Mouse (Mus musculus): ENCODE results near the gene Hist1h2bj. TPM values are rescaled to one million over a fixed set of nuclear protein-coding genes. Genes with fewer than 3 reads are reported as not detected.
"Not testable (repeated sequence)": the region's sequence is repeated elsewhere in the genome, so short reads cannot be mapped to it uniquely, and the experiment has no call there.

Gene Hist1h2bj
- polyA plus RNA-seq, 1 experiment from 2014 or later, result 2.6 TPM

DNA sequence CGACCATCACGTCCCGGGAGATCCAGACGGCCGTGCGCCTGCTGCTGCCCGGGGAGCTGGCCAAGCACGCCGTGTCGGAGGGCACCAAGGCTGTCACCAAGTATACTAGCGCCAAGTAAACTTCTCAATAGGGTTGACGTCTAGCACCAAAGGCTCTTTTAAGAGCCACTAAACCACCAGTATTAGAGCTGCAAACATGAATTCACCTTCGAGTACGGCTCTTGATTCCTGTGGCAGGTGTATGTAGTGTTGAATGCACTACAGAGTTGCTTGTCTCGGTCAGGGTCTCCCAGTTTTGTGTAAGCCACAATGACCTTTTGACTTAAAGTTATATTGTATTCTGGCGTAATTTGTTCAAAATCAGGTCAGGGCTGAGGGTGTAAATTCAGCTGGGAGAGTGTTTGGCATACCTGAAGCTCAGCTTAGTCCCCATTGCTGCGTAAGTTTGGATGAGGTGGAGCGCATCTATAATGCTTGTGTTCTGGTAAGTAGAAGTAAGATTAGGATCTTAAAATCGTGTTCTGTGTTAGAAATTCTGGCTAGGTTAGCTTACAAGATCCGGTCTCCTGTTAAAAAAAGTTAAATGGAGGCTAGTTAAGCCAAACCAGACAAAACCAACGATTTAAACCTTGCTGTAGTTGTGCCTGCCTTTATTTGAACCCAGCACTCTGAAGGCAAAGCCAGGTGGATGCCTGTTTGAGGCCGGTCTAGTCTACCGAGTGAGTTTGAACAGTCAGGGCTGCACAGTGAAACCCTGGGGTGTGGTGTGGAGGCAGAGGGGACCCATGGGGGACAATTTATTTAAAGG is 6.7 kb upstream of the Hist1h2bj start:
- 7% methylated on average over 17 of the region's 23 CpGs for WGBS
- Histone ChIP-seq H3K4me1 (ENCODE audit: control insufficient read depth in 2 of 2, insufficient read depth in 2 of 2, low read length in 2 of 2) (peaks cover 4 to 25% of the 10 kb centered on the region in 2 experiments; a peak in 3 of 4 replicates), H3K36me3 (ENCODE audit: control insufficient read depth, insufficient read depth, low read length) (no peaks in the 10 kb centered on the region), H3K4me2 (ENCODE audit: low read length) (peak overlapping the region; percentile 73), H3K9me3 (ENCODE audit: control insufficient read depth, low read length) (no peaks in the 10 kb centered on the region), H3K27me3 (ENCODE audit: control insufficient read depth, insufficient read depth, low read length) (no peaks in the 10 kb centered on the region), H3K9ac (ENCODE audit: low read length) (peak overlapping the region; percentile 70), H3K27ac (replicated peaks in 1 of 2; ENCODE audit: control insufficient read depth in 1 of 2, insufficient read depth in 1 of 2, low read depth in 2 of 2, low read length in 2 of 2) (peak overlapping the region; percentile 70 to 72), H3K4me3 (ENCODE audit: control insufficient read depth in 1 of 2, insufficient read depth in 1 of 2, low read depth in 1 of 2, low read length in 2 of 2) (peak overlapping the region; percentile 31 to 41)
- no peak; the same call in 1 of the 2 replicates for ATAC-seq (ENCODE audit: insufficient number of reproducible peaks, insufficient read depth, low FRiP score, low read depth)

DNA sequence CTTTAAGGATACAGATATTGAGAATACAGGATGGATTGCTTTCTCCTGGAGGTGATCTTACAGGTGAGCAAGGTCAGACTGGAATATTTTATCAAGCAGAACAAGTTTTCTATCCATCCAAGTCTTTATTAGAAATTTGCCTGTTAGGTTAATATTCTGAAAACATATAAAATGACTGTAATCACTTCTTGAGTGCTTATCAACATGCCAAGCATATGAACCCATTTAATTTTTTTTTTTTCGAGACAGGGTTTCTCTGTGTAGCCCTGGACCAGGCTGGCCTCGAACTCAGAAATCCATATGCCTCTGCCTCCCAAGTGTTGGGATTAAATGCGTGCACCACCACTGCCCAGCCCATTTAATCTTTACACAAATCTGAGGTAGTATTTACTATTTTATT is 6.0 kb upstream of the Hist1h2bj start:
- WGBS, result 70% methylated on average over 3 of the region's 3 CpGs
- no peak for ATAC-seq (ENCODE audit: insufficient number of reproducible peaks, insufficient read depth, low FRiP score, low read depth)
- peak overlapping the region; percentile 70 for H3K9ac ChIP-seq (ENCODE audit: low read length)

DNA sequence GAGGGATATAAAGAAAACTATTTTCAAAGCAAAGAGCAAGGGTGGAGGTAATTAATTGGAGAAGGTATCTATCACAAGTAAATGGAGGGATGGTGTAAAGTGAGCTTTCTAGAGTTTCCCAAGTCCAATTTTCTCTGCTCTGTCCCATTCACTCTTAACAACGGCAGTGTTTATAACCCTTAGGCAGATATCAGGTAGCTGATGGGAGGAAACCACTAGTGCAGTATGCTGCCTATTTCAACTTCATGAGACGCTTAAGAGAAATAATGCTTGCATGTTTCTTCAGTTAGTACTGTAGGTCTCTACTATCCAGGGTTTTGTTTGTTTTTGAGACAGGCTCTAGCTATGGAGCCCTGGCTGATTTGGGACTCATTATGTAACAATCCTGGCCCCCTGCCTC is 5.6 kb upstream of the Hist1h2bj start:
- Histone ChIP-seq H3K4me2 (ENCODE audit: low read length) (no peak overlapping the region), H3K27ac (replicated peaks in 1 of 2; ENCODE audit: control insufficient read depth in 1 of 2, insufficient read depth in 1 of 2, low read depth in 2 of 2, low read length in 2 of 2) (no peak overlapping the region), H3K9me3 (ENCODE audit: control insufficient read depth, low read length) (no peaks in the 10 kb centered on the region), H3K4me1 (ENCODE audit: control insufficient read depth in 2 of 2, insufficient read depth in 2 of 2, low read length in 2 of 2) (peaks cover 4 to 30% of the 10 kb centered on the region in 2 experiments; a peak in 3 of 4 replicates), H3K36me3 (ENCODE audit: control insufficient read depth, insufficient read depth, low read length) (no peaks in the 10 kb centered on the region), H3K9ac (ENCODE audit: low read length) (no peak overlapping the region), H3K4me3 (ENCODE audit: control insufficient read depth in 1 of 2, insufficient read depth in 1 of 2, low read depth in 1 of 2, low read length in 2 of 2) (no peak overlapping the region), H3K27me3 (ENCODE audit: control insufficient read depth, insufficient read depth, low read length) (no peaks in the 10 kb centered on the region)
- WGBS, result 65% methylated on average over 2 of the region's 2 CpGs
- no peak for ATAC-seq (ENCODE audit: insufficient number of reproducible peaks, insufficient read depth, low FRiP score, low read depth)

More for the DNA sequence above, 6.0 kb upstream of the Hist1h2bj start:
- no peaks in the 10 kb centered on the region for H3K36me3 ChIP-seq (ENCODE audit: control insufficient read depth, insufficient read depth, low read length)
- peaks cover 4 to 27% of the 10 kb centered on the region in 2 experiments; a peak in 3 of 4 replicates for H3K4me1 ChIP-seq (ENCODE audit: control insufficient read depth in 2 of 2, insufficient read depth in 2 of 2, low read length in 2 of 2)
- no peaks in the 10 kb centered on the region for H3K9me3 ChIP-seq (ENCODE audit: control insufficient read depth, low read length)
- H3K27ac ChIP-seq (replicated peaks in 1 of 2; ENCODE audit: control insufficient read depth in 1 of 2, insufficient read depth in 1 of 2, low read depth in 2 of 2, low read length in 2 of 2), result peak overlapping the region in 1 of 2 experiments; percentile 70; a peak in 2 of 4 replicates
- no peaks in the 10 kb centered on the region for H3K27me3 ChIP-seq (ENCODE audit: control insufficient read depth, insufficient read depth, low read length)
- peak overlapping the region in 1 of 2 experiments; percentile 41; a peak in 1 of 4 replicates for H3K4me3 ChIP-seq (ENCODE audit: control insufficient read depth in 1 of 2, insufficient read depth in 1 of 2, low read depth in 1 of 2, low read length in 2 of 2)
- peak overlapping the region; percentile 73 for H3K4me2 ChIP-seq (ENCODE audit: low read length)

DNA sequence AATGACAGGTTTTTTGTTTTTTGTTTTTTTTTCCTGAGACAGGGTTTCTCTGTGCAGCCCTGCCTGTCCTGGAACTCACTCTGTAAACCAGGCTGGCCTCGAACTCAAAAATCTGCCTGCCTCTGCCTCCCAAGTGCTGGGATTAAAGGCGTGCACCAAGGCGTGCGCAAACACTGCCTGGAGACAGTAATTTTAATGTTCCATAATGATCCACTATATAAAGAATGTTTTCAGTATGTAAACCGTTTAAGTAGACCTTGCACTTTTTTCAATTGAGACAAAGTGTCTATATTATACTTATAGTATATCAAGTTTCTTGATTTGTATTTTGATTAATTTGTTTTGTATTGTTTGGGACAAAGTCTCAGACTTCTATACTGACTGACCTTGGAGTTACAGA is 3.6 kb upstream of the Hist1h2bj start:
- H3K4me2 ChIP-seq (ENCODE audit: low read length), result 0 out of 2 replicates have a peak overlapping the region, but pooled peaks have one; percentile 70
- H3K27me3 ChIP-seq (ENCODE audit: control insufficient read depth, insufficient read depth, low read length), result no peaks in the 10 kb centered on the region
- ATAC-seq (ENCODE audit: insufficient number of reproducible peaks, insufficient read depth, low FRiP score, low read depth), result no peak
- H3K4me3 ChIP-seq (ENCODE audit: control insufficient read depth in 1 of 2, insufficient read depth in 1 of 2, low read depth in 1 of 2, low read length in 2 of 2), result no peak overlapping the region
- 69% methylated on average over 5 of the region's 5 CpGs for WGBS
- no peak overlapping the region for H3K27ac ChIP-seq (replicated peaks in 1 of 2; ENCODE audit: control insufficient read depth in 1 of 2, insufficient read depth in 1 of 2, low read depth in 2 of 2, low read length in 2 of 2)
- peaks cover 4 to 34% of the 10 kb centered on the region in 2 experiments; a peak in 3 of 4 replicates for H3K4me1 ChIP-seq (ENCODE audit: control insufficient read depth in 2 of 2, insufficient read depth in 2 of 2, low read length in 2 of 2)
- H3K9ac ChIP-seq (ENCODE audit: low read length), result no peak overlapping the region
- no peaks in the 10 kb centered on the region for H3K9me3 ChIP-seq (ENCODE audit: control insufficient read depth, low read length)
- H3K36me3 ChIP-seq (ENCODE audit: control insufficient read depth, insufficient read depth, low read length), result no peaks in the 10 kb centered on the region

DNA sequence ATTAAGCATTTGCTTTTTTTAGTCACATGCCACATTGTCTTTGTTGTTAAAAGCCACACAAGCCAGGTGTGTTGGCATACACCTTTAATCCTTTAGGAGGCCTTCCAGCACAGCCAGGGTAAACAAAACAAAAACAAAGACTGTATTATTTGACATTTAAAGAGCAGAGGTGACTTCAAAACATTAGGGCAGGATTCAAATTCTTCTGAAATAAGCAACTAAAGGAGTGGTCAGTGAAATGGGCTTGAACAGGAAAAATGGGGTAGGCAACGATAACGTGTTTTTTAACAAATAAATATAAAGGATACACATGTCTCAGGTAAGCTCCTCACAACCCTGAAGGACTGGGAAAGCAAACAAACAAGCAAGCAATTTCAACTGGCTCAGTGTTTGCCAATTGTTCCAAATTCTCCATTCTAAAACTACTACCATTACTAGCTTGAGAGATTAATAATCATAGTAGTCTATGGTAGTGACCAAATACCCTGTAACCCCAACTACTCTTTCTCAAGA is 3.0 kb upstream of the Hist1h2bj start:
- no peaks in the 10 kb centered on the region for H3K9me3 ChIP-seq (ENCODE audit: control insufficient read depth, low read length)
- peak overlapping the region in 1 of 2 experiments; percentile 41; a peak in 2 of 4 replicates for H3K4me3 ChIP-seq (ENCODE audit: control insufficient read depth in 1 of 2, insufficient read depth in 1 of 2, low read depth in 1 of 2, low read length in 2 of 2)
- H3K9ac ChIP-seq (ENCODE audit: low read length), result peak overlapping the region; percentile 64
- H3K27ac ChIP-seq (replicated peaks in 1 of 2; ENCODE audit: control insufficient read depth in 1 of 2, insufficient read depth in 1 of 2, low read depth in 2 of 2, low read length in 2 of 2), result peak overlapping the region in 1 of 2 experiments; percentile 88; a peak in 2 of 4 replicates
- no peaks in the 10 kb centered on the region for H3K27me3 ChIP-seq (ENCODE audit: control insufficient read depth, insufficient read depth, low read length)
- peaks cover 4 to 28% of the 10 kb centered on the region in 2 experiments; a peak in 3 of 4 replicates for H3K4me1 ChIP-seq (ENCODE audit: control insufficient read depth in 2 of 2, insufficient read depth in 2 of 2, low read length in 2 of 2)
- no peak for ATAC-seq (ENCODE audit: insufficient number of reproducible peaks, insufficient read depth, low FRiP score, low read depth)
- WGBS, result 17% methylated on average over 2 of the region's 2 CpGs
- no peaks in the 10 kb centered on the region for H3K36me3 ChIP-seq (ENCODE audit: control insufficient read depth, insufficient read depth, low read length)
- H3K4me2 ChIP-seq (ENCODE audit: low read length), result peak overlapping the region; percentile 70

DNA sequence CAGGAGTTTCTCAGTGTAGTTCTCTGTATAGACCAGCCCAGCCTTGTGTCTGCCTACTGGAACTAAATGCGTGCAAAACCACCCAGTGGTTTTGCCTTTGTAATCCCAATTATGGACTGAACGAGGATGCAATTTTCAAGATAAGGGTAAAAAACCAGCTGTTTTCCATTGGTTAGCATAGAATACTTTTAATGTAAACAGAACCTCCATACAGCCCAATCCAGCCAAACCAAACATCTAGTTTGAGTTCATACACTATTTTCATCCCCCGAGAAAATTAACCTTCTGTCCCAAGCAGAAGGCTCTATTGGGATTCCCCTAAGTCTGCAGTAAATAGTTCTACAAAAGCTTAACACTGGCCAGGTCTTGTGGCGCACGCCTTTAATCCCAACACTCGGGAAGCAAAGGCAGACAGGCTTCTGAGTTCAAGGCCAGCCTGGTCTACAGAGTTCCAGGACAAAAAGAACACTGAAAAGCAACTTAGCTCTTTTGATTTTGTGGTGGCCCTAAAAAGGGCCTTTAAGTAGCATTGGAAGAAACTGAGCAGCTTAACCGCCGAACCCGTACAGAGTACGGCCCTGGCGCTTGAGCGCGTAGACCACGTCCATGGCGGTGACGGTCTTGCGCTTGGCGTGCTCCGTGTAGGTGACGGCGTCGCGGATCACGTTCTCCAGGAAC is 2.4 kb upstream of the Hist1h2bj start:
- H3K9me3 ChIP-seq (ENCODE audit: control insufficient read depth, low read length), result no peaks in the 10 kb centered on the region
- H3K36me3 ChIP-seq (ENCODE audit: control insufficient read depth, insufficient read depth, low read length), result no peaks in the 10 kb centered on the region
- peak overlapping the region; percentile 70 for H3K4me2 ChIP-seq (ENCODE audit: low read length)
- peak overlapping the region; percentile 88 to 89 for H3K27ac ChIP-seq (replicated peaks in 1 of 2; ENCODE audit: control insufficient read depth in 1 of 2, insufficient read depth in 1 of 2, low read depth in 2 of 2, low read length in 2 of 2)
- WGBS, result 1% methylated on average over 19 of the region's 24 CpGs
- H3K27me3 ChIP-seq (ENCODE audit: control insufficient read depth, insufficient read depth, low read length), result no peaks in the 10 kb centered on the region
- peak overlapping the region; percentile 64 for H3K9ac ChIP-seq (ENCODE audit: low read length)
- ATAC-seq (ENCODE audit: insufficient number of reproducible peaks, insufficient read depth, low FRiP score, low read depth), result no peak
- H3K4me1 ChIP-seq (ENCODE audit: control insufficient read depth in 2 of 2, insufficient read depth in 2 of 2, low read length in 2 of 2), result peaks cover 4 to 28% of the 10 kb centered on the region in 2 experiments; a peak in 3 of 4 replicates
- peak overlapping the region; percentile 41 to 49 for H3K4me3 ChIP-seq (ENCODE audit: control insufficient read depth in 1 of 2, insufficient read depth in 1 of 2, low read depth in 1 of 2, low read length in 2 of 2)

DNA sequence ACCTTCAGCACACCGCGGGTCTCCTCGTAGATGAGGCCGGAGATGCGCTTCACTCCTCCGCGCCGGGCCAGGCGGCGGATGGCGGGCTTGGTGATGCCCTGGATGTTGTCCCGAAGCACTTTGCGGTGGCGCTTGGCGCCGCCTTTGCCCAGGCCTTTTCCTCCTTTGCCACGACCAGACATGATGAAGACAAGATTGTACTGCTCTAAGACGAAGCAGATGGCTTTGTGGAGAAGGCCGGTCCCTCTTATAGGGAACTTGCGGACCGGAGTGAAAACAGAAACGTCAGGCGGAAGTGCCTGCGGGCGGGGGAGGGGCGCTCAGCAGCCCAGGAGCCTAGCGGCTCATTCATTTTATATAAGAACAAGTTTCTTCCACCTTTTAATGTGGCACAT is 1.9 kb upstream of the Hist1h2bj start, which contains the start of gene Hist1h4i:
Gene Hist1h4i (minus strand): TSS at position 221 of the 395 bp plus-strand sequence.
- H3K9me3 ChIP-seq (ENCODE audit: control insufficient read depth, low read length); H3K27me3 ChIP-seq (ENCODE audit: control insufficient read depth, insufficient read depth, low read length); H3K36me3 ChIP-seq (ENCODE audit: control insufficient read depth, insufficient read depth, low read length): not testable (repeated sequence)
- peak; percentile 63 for ATAC-seq (ENCODE audit: insufficient number of reproducible peaks, insufficient read depth, low FRiP score, low read depth)
- Histone ChIP-seq H3K4me3 (ENCODE audit: control insufficient read depth in 1 of 2, insufficient read depth in 1 of 2, low read depth in 1 of 2, low read length in 2 of 2) (peak within 1 kb of the TSS; percentile 41 to 49), H3K27ac (replicated peaks in 1 of 2; ENCODE audit: control insufficient read depth in 1 of 2, insufficient read depth in 1 of 2, low read depth in 2 of 2, low read length in 2 of 2) (peak within 1 kb of the TSS; percentile 88 to 96), H3K4me1 (ENCODE audit: control insufficient read depth in 2 of 2, insufficient read depth in 2 of 2, low read length in 2 of 2) (peaks cover 4 to 28% of the 10 kb centered on the region in 2 experiments; a peak in 3 of 4 replicates), H3K9ac (ENCODE audit: low read length) (peak within 1 kb of the TSS; percentile 72), H3K4me2 (ENCODE audit: low read length) (peak within 1 kb of the TSS; percentile 70)
- WGBS, result under 1% methylated on average over 24 of the region's 27 CpGs
